Mouse (Mus musculus): ENCODE data around the gene Olfr212. TPM values are rescaled to one million over a fixed set of nuclear protein-coding genes. Genes with fewer than 3 reads are reported as not detected.
"Not testable (repeated sequence)": the region's sequence is repeated elsewhere in the genome, so short reads cannot be mapped to it uniquely, and the experiment has no call there.

Olfr212 gene
- polyA plus RNA-seq, 1 experiment from 2014 or later: not detected

DNA sequence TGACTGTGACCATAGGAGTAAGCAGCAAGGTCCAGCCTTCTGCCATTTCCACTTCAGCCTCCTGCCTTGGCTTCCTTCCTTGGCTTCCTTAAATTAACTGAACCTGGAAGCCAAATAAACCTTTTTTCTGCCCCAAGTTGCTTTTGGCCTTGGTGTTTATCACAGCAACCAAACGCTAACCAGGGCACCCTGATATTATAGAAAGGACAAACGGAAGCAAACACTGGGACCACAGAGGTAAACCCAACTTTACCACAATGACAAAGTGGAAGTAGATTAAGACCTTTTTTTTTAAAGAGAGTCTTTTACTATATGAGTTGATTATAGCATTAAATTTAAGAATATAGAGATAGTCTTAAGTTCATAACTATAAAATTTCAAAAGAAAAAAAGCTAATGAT is 36.2 kb downstream of the Olfr212 start:
- Histone ChIP-seq H3K4me3 (replicated peaks) (no peak overlapping the region), H3K9ac (no peak overlapping the region), H3K9me3 (no peaks in the 10 kb centered on the region), H3K27ac (no peak overlapping the region), H3K4me1 (no peaks in the 10 kb centered on the region), H3K4me2 (no peak overlapping the region), H3K27me3 (replicated peaks) (no peaks in the 10 kb centered on the region), H3K36me3 (no peaks in the 10 kb centered on the region)
- no peak for ATAC-seq (ENCODE audit: insufficient read depth, low FRiP score, low read depth)
- WGBS: 74% methylated on average over 2 of the region's 2 CpGs

DNA sequence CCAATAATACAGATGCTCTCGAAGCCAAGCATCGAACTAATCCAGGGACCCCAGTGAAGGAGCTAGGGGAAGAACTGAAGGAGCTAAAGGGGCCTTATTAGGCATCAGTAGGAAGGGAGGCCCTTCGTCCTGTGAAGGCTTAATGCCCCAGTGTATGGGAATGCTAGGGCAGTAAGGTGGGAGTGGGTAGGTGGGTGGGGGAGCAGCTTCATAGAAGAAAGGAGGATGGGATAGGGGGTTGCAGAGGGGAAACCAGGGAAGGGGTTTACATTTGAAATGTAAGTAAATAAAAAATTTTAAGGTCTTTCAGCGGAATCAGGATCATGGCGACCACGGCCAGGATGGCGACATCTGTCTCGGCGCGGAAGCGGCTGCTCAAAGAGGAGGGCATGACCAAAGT is 44.5 kb downstream of the Olfr212 start, which contains the start of gene Gm5580:
Gene Gm5580, plus strand, starts transcription at position 301 of the 400 bp plus-strand sequence.
- not testable (repeated sequence) for ATAC-seq (ENCODE audit: insufficient read depth, low FRiP score, low read depth); H3K4me2 ChIP-seq; H3K4me1 ChIP-seq; H3K9me3 ChIP-seq; H3K27ac ChIP-seq; H3K4me3 ChIP-seq (replicated peaks); H3K27me3 ChIP-seq (replicated peaks); H3K9ac ChIP-seq; H3K36me3 ChIP-seq
- WGBS: 92% methylated on average over 11 of the region's 11 CpGs

DNA sequence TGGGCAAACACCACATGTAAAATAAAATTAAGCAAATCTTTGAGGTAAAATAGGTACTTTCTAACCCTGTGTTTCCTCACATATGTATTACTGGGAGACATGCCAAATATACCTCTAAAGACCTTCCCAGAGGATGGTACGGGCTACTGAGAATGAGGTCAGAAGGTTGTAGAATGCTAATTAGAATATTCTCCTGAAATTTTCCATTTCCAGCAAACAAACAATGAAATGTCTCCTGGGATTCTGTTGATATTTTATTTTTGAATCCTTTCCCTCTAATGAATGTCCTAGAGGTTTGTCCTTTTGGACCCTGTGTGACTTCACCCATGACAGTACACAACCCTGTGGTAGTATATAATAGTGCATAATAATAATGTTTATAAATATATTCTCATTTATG is 47.6 kb downstream of the Olfr212 start, which contains the start of gene Olfr214:
Gene Olfr214, plus strand, starts transcription at position 301 of the 400 bp plus-strand sequence.
- 68% methylated on average over 1 of the region's 1 CpGs for WGBS
- no peak for ATAC-seq (ENCODE audit: insufficient read depth, low FRiP score, low read depth)
- H3K4me2 ChIP-seq: no peak within 1 kb of the TSS

DNA sequence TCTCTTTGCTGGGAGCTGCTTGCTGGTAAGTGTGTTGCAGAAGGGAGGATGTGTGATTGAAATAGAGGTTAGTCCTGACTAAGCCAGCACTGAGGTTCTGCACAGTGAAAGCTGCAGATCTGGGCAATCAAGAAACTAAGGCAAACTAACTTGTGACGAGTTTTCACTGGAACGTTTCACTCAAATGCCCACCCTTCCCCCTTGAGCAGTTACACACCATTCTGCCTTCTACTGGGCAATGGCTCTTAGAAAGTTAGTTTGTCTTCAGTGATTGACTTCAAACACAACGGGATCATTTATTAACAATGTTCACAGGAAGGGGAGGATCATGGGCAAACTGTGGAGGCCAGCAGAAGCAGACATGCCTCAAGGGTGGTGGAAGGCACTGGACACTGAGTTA is 48.6 kb downstream of the Olfr212 start:
- H3K4me3 ChIP-seq (replicated peaks): no peak overlapping the region
- no peak overlapping the region for H3K27ac ChIP-seq
- H3K9ac ChIP-seq: no peak overlapping the region
- H3K4me2 ChIP-seq: no peak overlapping the region
- H3K27me3 ChIP-seq (replicated peaks): no peaks in the 10 kb centered on the region
- ATAC-seq (ENCODE audit: insufficient read depth, low FRiP score, low read depth): no peak
- H3K4me1 ChIP-seq: no peaks in the 10 kb centered on the region
- no peaks in the 10 kb centered on the region for H3K36me3 ChIP-seq
- H3K9me3 ChIP-seq: no peaks in the 10 kb centered on the region
- WGBS: 53% methylated on average over 3 of the region's 3 CpGs

More for the DNA sequence above, 47.6 kb downstream of the Olfr212 start, which contains the start of gene Olfr214:
- Histone ChIP-seq H3K27ac (no peak within 1 kb of the TSS), H3K4me3 (replicated peaks) (no peak within 1 kb of the TSS), H3K27me3 (replicated peaks) (no peaks in the 10 kb centered on the region), H3K36me3 (no peaks in the 10 kb centered on the region), H3K4me1 (no peaks in the 10 kb centered on the region), H3K9me3 (no peaks in the 10 kb centered on the region), H3K9ac (no peak within 1 kb of the TSS)

Other genes starting within 250 kb of the Olfr212 start
- gene Zfand4, start 242.3 kb upstream of the Olfr212 start, polyA plus RNA-seq (2015; fragmentation: Nextera tagmentation; extraction: Ambion mirVana): 5.1 and 5.2 TPM in 2 replicates
- gene March8, start 168.5 kb upstream of the Olfr212 start, polyA plus RNA-seq (2015; fragmentation: Nextera tagmentation; extraction: Ambion mirVana): 33.6 and 38.2 TPM in 2 replicates
- 5.0 and 6.4 TPM in 2 replicates for gene Alox5, start 45.3 kb upstream of the Olfr212 start, polyA plus RNA-seq (2015; fragmentation: Nextera tagmentation; extraction: Ambion mirVana)
- gene Olfr211, start 17.4 kb upstream of the Olfr212 start, polyA plus RNA-seq (2015; fragmentation: Nextera tagmentation; extraction: Ambion mirVana): not detected in 2 replicates
- gene Olfr213, start 31.9 kb downstream of the Olfr212 start, polyA plus RNA-seq (2015; fragmentation: Nextera tagmentation; extraction: Ambion mirVana): not detected in 2 replicates
- 0.35 and 2.5 TPM in 2 replicates for gene Gm5580, start 44.6 kb downstream of the Olfr212 start, polyA plus RNA-seq (2015; fragmentation: Nextera tagmentation; extraction: Ambion mirVana)
- not detected in 2 replicates for gene Olfr214, start 47.7 kb downstream of the Olfr212 start, polyA plus RNA-seq (2015; fragmentation: Nextera tagmentation; extraction: Ambion mirVana)
- not detected in 2 replicates for gene Olfr215, start 77.7 kb downstream of the Olfr212 start, polyA plus RNA-seq (2015; fragmentation: Nextera tagmentation; extraction: Ambion mirVana)
- 132 and 135 TPM in 2 replicates for gene Zfp422, start 122.5 kb downstream of the Olfr212 start, polyA plus RNA-seq (2015; fragmentation: Nextera tagmentation; extraction: Ambion mirVana)
- gene Depp1, start 144.1 kb downstream of the Olfr212 start, polyA plus RNA-seq (2015; fragmentation: Nextera tagmentation; extraction: Ambion mirVana): 32.2 and 33.7 TPM in 2 replicates
- 10.1 and 10.6 TPM in 2 replicates for gene Rassf4, start 167.4 kb downstream of the Olfr212 start, polyA plus RNA-seq (2015; fragmentation: Nextera tagmentation; extraction: Ambion mirVana)
- 0.05 and 0.06 TPM in 2 replicates for gene Tmem72, start 210.4 kb downstream of the Olfr212 start, polyA plus RNA-seq (2015; fragmentation: Nextera tagmentation; extraction: Ambion mirVana)

Data from stomach, embryonic 15.5 days (tissue).